Comparison of ENCODE assay signal across 15 mouse cellular contexts in genomic region chr10:78320526-78320925, GRCm38 (mm10). TPM values are rescaled to one million over a fixed set of nuclear protein-coding genes. Genes with fewer than 3 reads are reported as not detected.
DNase-seq lines count a peak whose midpoint lies in the region; ATAC-seq and TF ChIP-seq lines count a peak whose summit lies in the region.
"Had no signal": no experiment of that assay in that cellular context is flagged by ENCODE, and none has a peak within 500 bp of the region (broad histone marks: within the 10 kb centered on the region; RNA-seq: fewer than 3 reads in every experiment).

No protein-coding gene starts in this region.

- H3K4me3 ChIP-seq in kidney, embryonic 14.5 days (ENCODE audit: low read length), result no peak overlapping the region
- H3K4me3 ChIP-seq: erythroblast, embryonic 14.5 days; liver, embryonic 15.5 days had no signal

- POLR2A ChIA-PET in Patski (lab: Charles Lee), result interaction anchor here (0.6 kb wide), 1 partner anchor 10 kb away, joined by 5 read pairs; no protein-coding TSS in a partner anchor

- 0 out of 2 replicates have a peak, but pooled peaks cover 9% of the 10 kb centered on the region for H3K4me1 ChIP-seq in kidney, embryonic 14.5 days (ENCODE audit: control insufficient read depth, insufficient read depth, low read length)

- H3K9me3 ChIP-seq in kidney, embryonic 14.5 days (ENCODE audit: control insufficient read depth, low read length), result no peaks in the 10 kb centered on the region
- H3K9me3 ChIP-seq: liver, embryonic 15.5 days had no signal

- H3K36me3 ChIP-seq in kidney, embryonic 14.5 days (ENCODE audit: control insufficient read depth, insufficient read depth, low read length), result peaks cover 9% of the 10 kb centered on the region; the same call in 1 of the 2 replicates
- H3K36me3 ChIP-seq: liver, embryonic 15.5 days had no signal

- in situ Hi-C loops in Patski (cut with MboI; ENCODE audit: low pct_unique_long_range_greater_than_20kb), result loop anchor here (5.0 kb wide), 1 partner anchor 72 kb away; no protein-coding TSS in a partner anchor

- CTCF ChIA-PET in Patski (lab: Charles Lee), result interaction anchor here (1.3 kb wide), 1 partner anchor 18 kb away, joined by 3 read pairs; no protein-coding TSS in a partner anchor

- no peak overlapping the region for H3K27ac ChIP-seq in kidney, embryonic 14.5 days (ENCODE audit: low read depth, low read length)
- H3K27ac ChIP-seq: liver, embryonic 15.5 days had no signal

- no peak for TF ChIP-seq CTCF in Patski (IDR thresholded peaks at IDR 0.05)

- DNase-seq in kidney, adult 11 months, result peak; percentile 64
- DNase-seq in MN1 (ENCODE audit: low spot score) (peak; percentile 42), Patski (ENCODE audit: low read depth, low spot score) (no peak)
- peak; percentile 77 to 87 for DNase-seq in cerebellum, postnatal 14 days
- DNase-seq in adrenal gland, postnatal 25 days, result no peak
- DNase-seq in right cerebral cortex, postnatal 36 days (ENCODE audit: low spot score in 2 of 2), result no peak
- DNase-seq in layer of hippocampus, adult 18-20 months (ENCODE audit: low spot score in 2 of 2), result no peak
- DNase-seq: embryo, embryonic 11 days; heart, adult 18-20 months; heart, postnatal 14 days; thymus, postnatal 4 days had no signal

- no peak overlapping the region for H3K4me2 ChIP-seq in kidney, embryonic 14.5 days (replicated peaks; ENCODE audit: low read depth, low read length)
- H3K4me2 ChIP-seq: liver, embryonic 15.5 days had no signal

- no peak overlapping the region for H3K9ac ChIP-seq in kidney, embryonic 14.5 days (ENCODE audit: low read depth, low read length)
- H3K9ac ChIP-seq: liver, embryonic 15.5 days had no signal

- ATAC-seq in kidney, embryonic 14.5 days (ENCODE audit: low FRiP score, low TSS enrichment), result no peak
- peak; percentile 9 for ATAC-seq in Patski
- ATAC-seq: inflammation-experienced regulatory T-cells, adult 6 months had no signal

- WGBS in kidney, embryonic 14.5 days, result 93% methylated on average over 1 of the region's 1 CpGs

- H3K27me3 ChIP-seq in kidney, embryonic 14.5 days (ENCODE audit: control insufficient read depth, insufficient read depth, low read length), result no peaks in the 10 kb centered on the region
- H3K27me3 ChIP-seq in Patski, result no peaks in the 10 kb centered on the region
- H3K27me3 ChIP-seq: liver, embryonic 15.5 days had no signal

RNA-seq across cellular contexts. Expression of gene Agpat3, which starts 31.8 kb away (rescaled TPM):
- polyA plus RNA-seq in kidney, embryonic 14.5 days (2014; fragmentation: Nextera tagmentation; extraction: Ambion mirVana), result 66.4 and 84.7 TPM in 2 replicates
- polyA plus RNA-seq in Patski (2021), result 98.9 TPM
- 334 and 362 TPM in 2 replicates for total RNA-seq in adrenal gland, postnatal 25 days (2021)
- 100 to 1,000 TPM; 217 to 218 TPM for total RNA-seq in layer of hippocampus, adult 18-20 months (2021)

Comparison
In these comparisons a context has a peak if more than half of its experiments do, and no peak if none do; other contexts are left out.
1. DNase-seq: peak in kidney, adult 11 months (single experiment), MN1 (single experiment) and cerebellum, postnatal 14 days (2 of 2); none in Patski (single experiment), adrenal gland, postnatal 25 days (single experiment), right cerebral cortex, postnatal 36 days (0 of 2) and layer of hippocampus, adult 18-20 months (0 of 2).